Mouse (Mus musculus) lung, embryonic 15.5 days (tissue): ENCODE measurements around the gene Abhd11. TPM values are rescaled to one million over a fixed set of nuclear protein-coding genes. Genes with fewer than 3 reads are reported as not detected.

Experiments
- ATAC-seq: fragments of 200-750 bp; cut with Nextera tagmentation; 2 replicates; pipeline ENCODE4 v1.8.0; 2017; ENCODE audit warnings: moderate number of reproducible peaks, borderline replicate concordance; ENCODE audit not compliant: low FRiP score, low TSS enrichment; ENCODE audit errors: extremely low read depth
- H3K27ac ChIP-seq: fragments of 300-500 bp; sonication (generic); 2 replicates; pipeline ENCODE4 v1.5.1; 2015; ENCODE audit warnings: moderate library complexity, mild to moderate bottlenecking, inconsistent platforms
- H3K27me3 ChIP-seq: fragments of 300-500 bp; sonication (generic); 2 replicates; pipeline ENCODE4 v1.6.1; 2015; ENCODE audit warnings: inconsistent platforms
- H3K36me3 ChIP-seq: fragments of 300-500 bp; sonication (generic); 2 replicates; pipeline ENCODE4 v1.6.1; 2015; ENCODE audit warnings: inconsistent platforms
- H3K4me1 ChIP-seq: fragments of 300-500 bp; sonication (generic); 2 replicates; pipeline ENCODE4 v1.6.1; 2015; ENCODE audit warnings: inconsistent platforms
- H3K4me2 ChIP-seq: fragments of 300-500 bp; sonication (generic); 2 replicates; pipeline ENCODE4 v1.6.1; 2015; ENCODE audit warnings: inconsistent platforms, mild to moderate bottlenecking, moderate library complexity
- H3K4me3 ChIP-seq: fragments of 300-500 bp; sonication (generic); 2 replicates; pipeline ENCODE4 v1.5.1; 2015; ENCODE audit warnings: mild to moderate bottlenecking, inconsistent platforms
- H3K9ac ChIP-seq: fragments of 300-500 bp; sonication (generic); 2 replicates; pipeline ENCODE4 v1.6.1; 2015; ENCODE audit warnings: inconsistent platforms
- H3K9me3 ChIP-seq: fragments of 300-500 bp; sonication (generic); 2 replicates; pipeline ENCODE4 v1.6.1; 2016; ENCODE audit warnings: inconsistent platforms
- WGBS: fragments of 180-500 bp; shearing (Covaris S2); methylation state at CpG from one replicate; pipeline ENCODE4 v1.1.7; 2015; 5-methylcytosine and 5-hydroxymethylcytosine counted together
- polyA plus RNA-seq: library from polyadenylated mRNA; unstranded; fragments of >200 nt; fragmentation: Nextera tagmentation; extraction: Ambion mirVana; gene quantifications from 2 replicates; pipeline ENCODE4 v1.2.1, GENCODE M21; 2015

Abhd11 gene
- polyA plus RNA-seq, 1 experiment from 2014 or later = 66.7 TPM

DNA sequence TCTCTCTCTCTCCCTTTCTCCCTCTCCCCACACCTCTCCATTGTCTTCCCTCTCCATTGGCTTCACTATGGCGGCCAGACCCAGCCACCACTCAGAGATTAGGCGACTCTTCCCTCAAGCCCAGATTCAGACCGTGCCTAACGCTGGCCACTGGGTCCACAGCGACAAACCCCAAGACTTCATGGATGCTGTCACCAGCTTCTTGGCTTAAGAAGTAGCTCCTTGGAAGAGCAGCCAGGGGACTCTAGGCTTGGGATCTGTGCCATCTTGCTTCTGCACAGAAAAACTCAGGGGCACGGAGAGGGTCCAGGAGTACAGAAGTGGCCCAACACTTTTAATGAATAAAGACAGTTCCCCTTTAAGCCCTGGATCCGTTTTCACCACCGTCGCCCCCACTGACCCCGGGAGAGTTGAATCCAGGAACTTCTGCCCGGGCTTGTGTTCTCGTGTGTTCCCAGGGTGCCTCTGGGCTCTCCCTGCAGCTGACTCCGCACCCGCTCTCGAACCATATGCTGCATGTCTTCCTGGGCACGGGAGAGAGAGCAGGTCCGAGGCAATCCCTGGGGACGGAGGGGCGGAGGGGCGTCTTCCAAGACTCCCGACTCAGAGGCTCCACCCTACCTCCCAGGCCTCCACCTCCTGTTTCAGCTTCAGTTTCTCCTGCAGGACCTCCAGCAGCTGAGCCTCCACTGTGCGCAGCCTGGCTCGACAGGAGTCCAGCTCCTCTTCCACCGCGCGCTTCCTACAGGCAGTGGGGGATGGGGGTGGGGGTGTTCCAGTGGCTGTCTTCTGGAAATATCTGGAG, 3.1 kb downstream of the Abhd11 start:
- Histone ChIP-seq H3K9ac (peak overlapping the region; percentile 22; the same call in 1 of the 2 replicates), H3K4me2 (peak overlapping the region; percentile 45), H3K36me3 (no peaks in the 10 kb centered on the region), H3K4me3 (peak overlapping the region; percentile 24), H3K4me1 (peaks cover 45% of the 10 kb centered on the region), H3K9me3 (no peaks in the 10 kb centered on the region), H3K27me3 (no peaks in the 10 kb centered on the region), H3K27ac (peak overlapping the region; percentile 61)
- no peak for ATAC-seq
- 34% methylated on average over 26 of the region's 26 CpGs for WGBS

DNA sequence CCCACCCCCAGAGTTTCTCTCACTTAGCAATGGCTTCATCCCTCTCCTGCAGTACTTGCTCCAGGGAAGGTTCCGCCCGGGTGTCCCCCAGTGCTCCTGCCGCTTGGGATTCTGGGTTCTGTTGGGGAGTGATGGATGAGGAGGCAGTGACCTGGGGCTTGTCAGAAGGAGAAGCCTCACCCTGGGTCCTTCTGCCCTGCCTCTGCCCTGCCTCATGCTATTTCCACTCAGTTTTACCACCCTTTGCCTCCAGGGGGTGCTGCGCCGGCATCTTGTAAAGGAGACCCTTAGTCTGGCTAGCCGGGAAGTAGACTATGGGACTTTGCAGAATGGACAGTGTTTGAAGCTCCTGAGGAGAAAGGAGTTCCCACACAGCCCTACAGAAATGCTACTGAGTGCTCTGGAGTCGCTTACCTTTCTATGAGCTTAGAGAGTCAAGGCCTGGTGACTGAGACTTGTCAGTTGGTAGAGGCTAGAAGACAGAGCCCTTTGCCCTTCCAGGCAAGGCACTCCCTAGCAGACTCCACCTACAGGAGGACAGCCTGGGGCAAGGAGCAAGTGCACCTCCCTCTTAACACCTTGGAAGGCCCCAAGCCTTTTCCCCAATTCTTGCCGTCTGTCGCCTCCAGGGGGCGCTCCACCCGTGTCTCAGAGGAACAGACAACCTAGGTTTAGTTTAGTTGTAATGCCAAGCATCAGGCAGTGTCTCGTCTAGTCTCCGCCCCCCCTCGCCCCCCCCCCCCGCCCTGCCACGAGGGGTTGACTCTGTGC, 3.9 kb downstream of the Abhd11 start:
- H3K27me3 ChIP-seq = no peaks in the 10 kb centered on the region
- peak overlapping the region; percentile 22; the same call in 1 of the 2 replicates for H3K9ac ChIP-seq
- peak overlapping the region; percentile 24 for H3K4me3 ChIP-seq
- H3K4me1 ChIP-seq = peaks cover 44% of the 10 kb centered on the region
- no peak for ATAC-seq
- H3K4me2 ChIP-seq = peak overlapping the region; percentile 45
- H3K36me3 ChIP-seq = no peaks in the 10 kb centered on the region
- H3K9me3 ChIP-seq = no peaks in the 10 kb centered on the region
- H3K27ac ChIP-seq = peak overlapping the region; percentile 39; the same call in 1 of the 2 replicates
- 7% methylated on average over 16 of the region's 16 CpGs for WGBS

DNA sequence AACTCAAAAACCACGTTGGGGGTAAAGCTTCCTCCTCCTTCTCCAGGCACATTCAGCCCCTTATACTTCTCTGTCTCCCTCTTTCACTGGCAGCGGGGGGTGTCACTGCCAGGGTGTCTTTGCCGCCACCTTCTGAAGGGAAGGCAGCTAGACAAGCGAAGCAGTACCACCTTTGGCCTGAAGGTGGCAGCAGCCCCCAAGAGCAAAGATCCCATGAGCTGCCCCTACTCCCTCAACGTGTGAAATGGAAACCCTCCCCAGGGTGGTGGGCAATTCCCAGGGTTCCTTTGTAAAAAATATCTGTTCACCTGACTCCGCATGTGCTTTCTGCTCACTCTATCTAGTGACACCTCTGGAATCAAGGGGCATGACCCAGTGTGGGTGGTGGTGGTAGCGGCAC, 6.5 kb downstream of the Abhd11 start:
- H3K27ac ChIP-seq = no peak overlapping the region
- ATAC-seq = no peak
- WGBS = 12% methylated on average over 7 of the region's 7 CpGs
- H3K9ac ChIP-seq = no peak overlapping the region
- peaks cover 35% of the 10 kb centered on the region for H3K4me1 ChIP-seq
- no peak overlapping the region for H3K4me3 ChIP-seq
- no peak overlapping the region for H3K4me2 ChIP-seq
- H3K36me3 ChIP-seq = no peaks in the 10 kb centered on the region
- no peaks in the 10 kb centered on the region for H3K9me3 ChIP-seq
- no peaks in the 10 kb centered on the region for H3K27me3 ChIP-seq

DNA sequence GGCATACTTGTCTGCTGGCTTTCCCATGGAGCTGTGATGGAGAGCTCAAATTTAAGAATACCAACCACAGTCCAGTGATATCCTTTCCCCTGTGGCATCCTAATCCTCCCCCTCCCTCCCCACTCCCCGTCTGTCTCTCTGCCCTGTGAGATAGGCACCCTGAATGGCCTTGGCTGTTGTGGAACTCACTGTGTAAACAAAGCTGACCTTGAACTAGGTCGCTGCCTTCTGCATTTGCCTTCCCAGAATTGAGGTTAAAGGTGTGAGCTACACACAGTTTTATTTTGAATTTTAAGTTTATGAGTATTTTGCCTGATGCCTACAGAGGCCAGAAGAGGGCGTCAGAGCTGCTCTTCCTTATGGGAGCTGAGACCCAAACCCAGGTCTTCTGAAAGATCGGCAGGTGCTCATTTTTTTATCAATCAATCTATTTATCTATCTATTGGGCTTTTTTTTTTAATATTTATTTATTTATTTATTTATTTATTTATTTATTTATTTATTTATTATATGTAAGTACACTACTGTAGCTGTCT, 7.3 kb downstream of the Abhd11 start:
- H3K4me3 ChIP-seq = no peak overlapping the region
- H3K9ac ChIP-seq = no peak overlapping the region
- no peaks in the 10 kb centered on the region for H3K27me3 ChIP-seq
- no peak overlapping the region for H3K4me2 ChIP-seq
- H3K9me3 ChIP-seq = no peaks in the 10 kb centered on the region
- ATAC-seq = no peak
- no peaks in the 10 kb centered on the region for H3K36me3 ChIP-seq
- 40% methylated on average over 4 of the region's 4 CpGs for WGBS
- no peak overlapping the region for H3K27ac ChIP-seq
- peaks cover 31% of the 10 kb centered on the region for H3K4me1 ChIP-seq

DNA sequence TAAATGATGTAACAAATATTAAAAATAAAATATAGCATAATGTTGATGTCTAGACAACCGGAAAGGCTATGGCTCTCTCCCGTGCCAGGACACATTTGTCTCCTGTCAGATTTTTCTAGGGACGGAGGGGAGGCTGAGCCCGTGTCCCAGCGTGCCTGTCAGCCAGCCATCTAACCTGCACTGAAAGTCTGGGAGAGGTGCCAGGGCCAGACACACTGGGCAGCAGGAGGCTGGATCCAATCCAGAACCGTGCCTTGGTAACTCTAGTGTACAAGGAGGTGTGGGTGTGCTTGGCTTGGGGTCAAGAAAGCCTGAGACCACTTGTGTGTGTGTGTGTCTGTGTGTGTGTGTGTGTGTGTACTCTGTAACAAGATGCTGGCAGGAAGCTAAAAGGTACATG, 12.9 kb downstream of the Abhd11 start:
- Histone ChIP-seq H3K9ac (no peak overlapping the region), H3K27ac (peak overlapping the region; percentile 70), H3K36me3 (no peaks in the 10 kb centered on the region), H3K9me3 (no peaks in the 10 kb centered on the region), H3K4me3 (no peak overlapping the region), H3K27me3 (no peaks in the 10 kb centered on the region), H3K4me2 (no peak overlapping the region), H3K4me1 (peaks cover 48% of the 10 kb centered on the region)
- WGBS = 18% methylated on average over 6 of the region's 6 CpGs
- ATAC-seq = peak; percentile 55

DNA sequence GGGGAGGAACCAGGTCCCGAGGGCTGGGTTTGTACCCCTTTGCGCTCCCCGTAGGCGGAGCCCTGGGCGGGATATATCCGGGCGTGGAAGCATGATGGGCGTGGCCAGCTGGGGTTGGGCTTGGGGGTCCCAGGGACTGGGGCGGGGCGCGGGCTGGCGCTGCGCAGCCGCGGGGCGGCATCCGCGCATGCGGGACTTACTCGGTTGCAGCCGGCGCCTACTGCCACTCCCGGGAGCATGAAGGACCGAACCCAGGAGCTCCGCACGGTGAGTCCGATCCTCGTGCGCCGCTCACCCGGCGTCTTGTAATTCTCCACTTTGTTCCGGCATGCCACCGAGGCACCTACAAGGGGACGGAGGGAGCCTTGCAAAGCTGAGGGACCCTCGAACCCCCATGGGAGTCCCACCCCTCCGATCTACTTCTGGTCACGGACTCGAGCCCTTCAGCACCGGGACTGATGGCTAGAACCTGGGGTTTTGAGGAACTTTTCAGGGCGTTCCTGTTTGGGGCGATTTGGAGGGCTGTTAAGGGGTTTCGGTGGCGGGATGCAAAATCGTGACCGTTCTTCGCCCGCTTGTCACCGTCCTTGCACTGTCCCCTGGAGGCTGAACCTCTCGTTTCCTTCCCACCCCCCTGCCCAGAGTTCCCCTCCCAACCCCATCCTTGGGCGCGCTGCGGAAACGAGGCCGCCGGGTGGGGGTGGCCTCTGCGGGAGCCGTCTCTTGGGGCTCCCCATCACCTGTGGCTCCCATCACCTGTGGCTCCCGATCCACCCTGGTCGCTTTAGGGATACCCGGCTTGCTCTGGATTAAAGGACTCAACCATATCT, 14.6 kb downstream of the Abhd11 start, which contains the start of gene Stx1a:
TSS of gene Stx1a (plus strand) at position 139 of the 830 bp plus-strand sequence.
- H3K27me3 ChIP-seq = no peaks in the 10 kb centered on the region
- peak within 1 kb of the TSS; percentile 75 for H3K9ac ChIP-seq
- H3K27ac ChIP-seq = peak within 1 kb of the TSS; percentile 70
- H3K9me3 ChIP-seq = no peaks in the 10 kb centered on the region
- H3K4me1 ChIP-seq = peaks cover 48% of the 10 kb centered on the region
- ATAC-seq = peak; percentile 92
- under 1% methylated on average over 61 of the region's 61 CpGs for WGBS
- peak within 1 kb of the TSS; percentile 79 for H3K4me2 ChIP-seq
- H3K36me3 ChIP-seq = no peaks in the 10 kb centered on the region
- peak within 1 kb of the TSS; percentile 66 for H3K4me3 ChIP-seq

DNA sequence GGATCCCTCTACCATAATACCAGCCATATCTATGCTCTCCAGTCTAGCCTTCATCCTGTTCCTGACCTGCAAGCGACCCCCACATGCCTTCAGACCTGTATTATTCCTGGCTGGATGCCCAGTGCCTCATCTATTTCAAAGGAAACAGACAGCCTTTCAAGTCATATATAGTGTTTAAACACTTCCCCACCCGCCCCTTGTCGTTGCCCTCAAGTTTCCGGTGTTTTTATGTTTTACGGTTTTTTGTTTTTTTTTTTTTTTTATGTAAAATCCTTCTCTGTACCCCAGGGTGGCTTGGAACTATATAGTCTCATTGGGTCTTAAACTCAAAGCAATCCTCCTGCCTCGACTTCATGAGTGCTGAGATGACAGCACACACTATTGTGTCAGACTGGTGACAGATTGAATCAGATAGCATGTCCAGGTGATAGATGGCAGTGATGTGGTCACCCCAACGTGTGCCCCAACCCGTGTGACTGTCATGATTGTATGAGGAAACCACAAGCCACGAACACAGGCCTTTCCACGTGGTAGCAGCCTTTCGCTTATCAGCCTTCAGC, 15.8 kb downstream of the Abhd11 start:
- Histone ChIP-seq H3K27ac (no peak overlapping the region), H3K9me3 (no peaks in the 10 kb centered on the region), H3K36me3 (no peaks in the 10 kb centered on the region), H3K9ac (no peak overlapping the region), H3K4me2 (peak overlapping the region; percentile 79), H3K4me1 (peaks cover 57% of the 10 kb centered on the region), H3K4me3 (peak overlapping the region; percentile 66), H3K27me3 (no peaks in the 10 kb centered on the region)
- ATAC-seq = no peak
- 15% methylated on average over 11 of the region's 11 CpGs for WGBS

DNA sequence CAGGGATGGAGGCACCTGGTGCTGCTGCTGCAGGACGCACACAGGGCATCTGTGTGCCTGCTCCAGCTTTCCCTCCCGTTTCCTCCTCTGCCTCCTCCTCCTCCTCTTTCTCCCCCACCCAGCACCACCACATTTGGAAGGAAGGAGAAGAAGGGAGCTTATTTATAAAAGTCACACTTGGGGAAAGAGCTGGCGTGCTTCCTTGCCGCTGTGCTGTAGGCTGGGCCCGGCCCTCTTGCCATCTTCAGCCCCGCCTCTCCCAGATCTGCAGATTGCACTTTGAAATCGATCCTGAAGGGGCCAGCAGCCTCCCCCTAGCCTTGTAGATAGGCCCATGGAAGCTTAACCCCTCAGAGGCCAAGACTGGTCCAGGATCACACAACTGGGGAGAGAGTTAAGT, 16.9 kb downstream of the Abhd11 start:
- H3K4me1 ChIP-seq = peaks cover 57% of the 10 kb centered on the region
- ATAC-seq = no peak
- no peaks in the 10 kb centered on the region for H3K36me3 ChIP-seq
- H3K4me3 ChIP-seq = no peak overlapping the region
- H3K9me3 ChIP-seq = no peaks in the 10 kb centered on the region
- H3K27me3 ChIP-seq = no peaks in the 10 kb centered on the region
- no peak overlapping the region for H3K9ac ChIP-seq
- peak overlapping the region; percentile 79 for H3K4me2 ChIP-seq
- 15% methylated on average over 7 of the region's 7 CpGs for WGBS
- no peak overlapping the region for H3K27ac ChIP-seq

DNA sequence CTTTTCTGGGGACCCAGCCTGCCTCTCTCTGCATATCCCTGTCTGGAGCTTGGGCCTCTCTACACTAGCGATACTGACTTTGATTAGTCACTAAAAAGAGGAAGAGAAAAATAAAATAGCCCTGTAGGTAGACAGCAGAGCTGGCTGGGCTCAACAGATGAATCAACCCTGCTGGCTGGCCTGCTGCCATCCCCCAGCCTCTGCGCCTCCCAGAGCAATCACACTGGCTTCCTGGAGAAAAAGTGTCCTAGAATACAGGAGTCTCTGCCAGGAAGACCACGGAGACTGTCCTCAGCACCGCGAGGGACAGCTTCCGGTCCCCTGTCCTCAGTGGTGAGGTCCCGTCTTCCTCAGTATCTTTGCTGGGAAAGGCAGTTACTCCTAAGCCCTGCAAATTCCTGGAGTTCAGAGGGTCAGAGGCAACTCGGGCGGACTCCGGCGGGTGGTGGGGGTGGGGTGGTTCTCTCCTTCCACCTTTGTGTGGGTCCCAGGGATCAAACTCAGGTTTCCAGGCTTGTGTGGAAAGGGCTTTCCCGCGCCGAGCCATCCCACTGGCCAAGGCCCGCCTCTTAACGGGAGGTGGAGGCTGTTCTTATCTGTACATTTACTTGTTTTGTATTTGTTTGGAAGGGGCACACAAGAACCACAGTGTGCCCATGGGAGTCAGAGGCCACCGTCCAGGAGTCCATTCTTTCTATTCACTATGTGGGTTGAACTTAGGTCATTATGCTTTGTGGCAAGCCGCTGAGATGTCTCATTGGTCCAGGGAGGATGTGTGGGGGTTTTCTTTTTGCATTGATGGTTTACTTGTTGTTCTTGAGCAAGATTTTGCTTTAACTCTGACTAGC, 20.3 kb downstream of the Abhd11 start:
- H3K9me3 ChIP-seq = no peaks in the 10 kb centered on the region
- WGBS = 44% methylated on average over 18 of the region's 18 CpGs
- H3K36me3 ChIP-seq = no peaks in the 10 kb centered on the region
- H3K4me1 ChIP-seq = peaks cover 29% of the 10 kb centered on the region
- H3K4me3 ChIP-seq = no peak overlapping the region
- no peak overlapping the region for H3K9ac ChIP-seq
- peak; percentile 51; the same call in 1 of the 2 replicates for ATAC-seq
- H3K27me3 ChIP-seq = no peaks in the 10 kb centered on the region
- H3K4me2 ChIP-seq = peak overlapping the region; percentile 41
- H3K27ac ChIP-seq = 0 out of 2 replicates have a peak overlapping the region, but pooled peaks have one; percentile 5

DNA sequence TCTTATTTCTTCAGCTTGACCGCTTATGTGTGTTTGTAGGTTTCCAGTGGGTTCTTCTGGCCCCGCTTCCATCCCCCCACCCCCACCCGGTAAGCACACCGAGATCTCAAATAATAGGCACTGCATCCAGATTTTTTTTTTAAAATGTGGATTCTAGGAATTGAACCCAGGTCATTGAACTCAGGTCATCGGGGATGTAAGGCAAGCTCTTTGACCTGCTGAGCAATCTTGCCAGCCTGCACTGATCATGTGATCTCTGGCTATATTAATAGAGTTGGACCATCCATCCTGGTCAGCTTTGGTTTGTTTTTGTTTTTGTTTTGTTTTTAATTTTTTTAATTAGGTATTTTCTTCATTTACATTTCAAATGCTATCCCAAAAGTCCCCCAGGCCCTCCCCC, 23.6 kb downstream of the Abhd11 start:
- Histone ChIP-seq H3K9me3 (no peaks in the 10 kb centered on the region), H3K4me1 (peaks cover 9% of the 10 kb centered on the region), H3K4me3 (no peak overlapping the region), H3K27me3 (no peaks in the 10 kb centered on the region), H3K4me2 (no peak overlapping the region), H3K9ac (no peak overlapping the region), H3K36me3 (no peaks in the 10 kb centered on the region), H3K27ac (no peak overlapping the region)
- 92% methylated on average over 5 of the region's 5 CpGs for WGBS
- ATAC-seq = no peak
